Mouse (Mus musculus) lung, postnatal 0 days (tissue): Measurements from ENCODE around the gene Phactr1.

Experiments used
- CTCF ChIP-seq: IDR thresholded peaks from 2 replicates; pipeline ENCODE4 v1.5.1; 2016; ENCODE audit warnings: antibody characterized with exemption, mild to moderate bottlenecking
- EP300 ChIP-seq: IDR thresholded peaks from 2 replicates; pipeline ENCODE4 v1.6.1; 2016; ENCODE audit warnings: antibody characterized with exemption, mild to moderate bottlenecking, control low read depth

DNA sequence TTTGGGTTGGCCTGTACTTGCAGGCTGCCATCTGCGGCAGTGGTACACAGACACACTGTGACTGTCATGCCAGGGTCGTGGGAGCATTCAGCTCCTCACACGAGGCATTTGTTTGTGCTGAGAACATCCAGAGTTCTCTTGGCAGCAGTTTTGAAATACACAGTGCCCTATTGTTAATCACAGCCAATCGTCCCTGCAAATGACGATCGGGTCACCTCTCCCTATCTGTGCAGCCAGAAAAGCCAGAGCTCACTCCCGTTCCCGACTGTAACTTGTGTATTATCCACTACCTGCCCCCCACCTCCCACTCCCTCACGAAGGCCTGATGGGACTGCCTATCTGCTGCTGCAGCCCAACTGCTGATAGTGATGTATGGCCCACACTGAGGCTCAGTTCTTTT is 140.1 kb downstream of the Phactr1 start:
- TF ChIP-seq CTCF (no peak), EP300 (no peak)
